Mouse (Mus musculus) WW6 (cell line): ENCODE results near the gene Slc37a2.
"Not testable (repeated sequence)": the region's sequence is repeated elsewhere in the genome, so short reads cannot be mapped to it uniquely, and the experiment has no call there.

Experiments used
- DNase-seq: peaks from one replicate; pipeline ENCODE4 v3.0.0-alpha.2; 2013; ENCODE audit warnings: low read depth, low spot score

Gene Slc37a2

DNA sequence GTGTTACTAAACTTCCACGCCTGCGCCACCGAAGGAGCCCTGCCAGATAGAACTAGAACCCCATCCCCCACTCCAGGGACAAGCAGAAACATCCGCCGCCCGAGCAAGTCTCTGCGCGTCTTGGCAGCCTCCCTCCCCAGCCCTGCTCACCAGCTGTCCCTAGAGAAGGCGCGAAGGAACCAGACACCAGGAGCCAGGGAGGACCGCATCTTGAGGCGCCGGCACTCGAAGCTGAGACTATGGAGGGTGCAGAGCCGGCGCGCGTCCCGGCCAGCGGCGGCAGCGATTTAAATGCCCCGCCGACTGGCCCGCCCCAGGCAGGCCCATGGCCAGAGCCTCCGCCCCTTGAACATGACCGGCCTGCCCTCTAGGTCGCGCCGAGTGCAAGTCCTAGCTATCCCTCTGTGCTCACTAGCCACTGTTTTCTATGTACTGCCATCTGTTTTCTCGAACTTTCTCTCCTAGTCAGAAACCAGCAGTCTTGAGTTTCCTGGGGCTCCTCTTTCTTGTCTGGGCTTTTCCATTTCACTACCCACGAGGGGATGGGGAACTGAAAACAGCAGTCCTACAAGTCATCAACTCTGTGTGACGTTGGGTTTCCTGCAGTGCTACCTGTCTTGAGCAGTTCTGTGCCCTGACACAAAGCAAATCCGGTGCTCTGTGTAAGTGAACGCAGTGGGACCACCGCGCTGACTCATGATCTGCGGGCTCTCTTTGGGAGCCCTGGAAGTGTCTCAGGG is at the start of gene Slc37a2:
Slc37a2 (minus strand) TSS at position 590 of the 740 bp plus-strand sequence.
- no peak for DNase-seq

DNA sequence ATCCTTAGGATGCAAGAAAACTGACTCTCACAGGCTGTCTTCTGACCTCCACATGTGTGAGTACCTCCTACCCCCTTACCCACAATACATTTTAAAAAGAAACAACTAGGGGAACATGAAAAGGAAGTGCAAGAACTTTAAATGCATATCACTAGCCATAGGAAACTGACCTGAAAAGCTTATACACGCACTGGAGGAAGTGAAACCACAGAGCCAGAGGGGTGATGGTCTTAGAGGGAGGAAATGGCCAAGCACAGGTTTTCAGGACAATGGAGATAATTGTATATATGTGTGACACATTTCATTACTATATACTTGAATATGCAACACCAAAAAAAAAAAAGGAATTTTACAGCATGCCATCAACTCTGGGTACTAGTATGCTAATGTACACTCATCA is 46.2 kb upstream of the Slc37a2 start:
- no peak for DNase-seq

DNA sequence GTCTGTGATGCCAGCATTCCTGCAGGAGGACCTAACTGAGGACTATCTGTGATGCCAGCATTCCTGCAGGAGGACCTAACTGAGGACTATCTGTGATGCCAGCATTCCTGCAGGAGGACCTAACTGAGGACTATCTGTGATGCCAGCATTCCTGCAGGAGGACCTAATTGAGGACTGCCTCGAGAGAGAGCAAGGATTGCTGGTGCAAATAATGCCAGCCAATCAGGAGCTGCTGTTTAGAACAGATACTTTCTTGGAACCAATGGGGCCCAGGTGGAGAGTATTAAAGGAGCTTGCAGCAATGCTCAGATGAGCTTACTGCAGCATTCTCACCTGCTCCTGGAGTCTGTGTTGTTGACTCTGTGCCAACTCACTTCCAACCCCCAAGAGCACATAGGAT is 45.0 kb upstream of the Slc37a2 start:
- DNase-seq: not testable (repeated sequence)

DNA sequence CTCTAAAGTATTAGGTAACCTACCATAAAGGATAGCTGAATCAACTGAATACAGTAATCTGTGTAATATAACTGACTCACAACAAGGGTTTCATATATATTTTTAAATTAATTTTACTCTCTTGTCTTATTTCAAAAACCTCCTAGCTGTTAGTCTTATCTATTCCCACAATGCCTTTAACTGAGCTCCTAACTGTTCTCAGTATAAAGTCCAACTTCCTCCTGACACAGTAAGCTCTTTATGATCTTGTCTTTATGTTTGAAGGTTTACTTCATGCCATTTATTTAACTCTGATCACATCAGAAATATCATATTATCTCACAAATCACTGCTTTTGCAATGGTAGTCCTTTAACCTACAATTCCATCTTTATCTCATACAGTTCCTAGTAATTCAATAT is 40.0 kb upstream of the Slc37a2 start:
- no peak for DNase-seq

DNA sequence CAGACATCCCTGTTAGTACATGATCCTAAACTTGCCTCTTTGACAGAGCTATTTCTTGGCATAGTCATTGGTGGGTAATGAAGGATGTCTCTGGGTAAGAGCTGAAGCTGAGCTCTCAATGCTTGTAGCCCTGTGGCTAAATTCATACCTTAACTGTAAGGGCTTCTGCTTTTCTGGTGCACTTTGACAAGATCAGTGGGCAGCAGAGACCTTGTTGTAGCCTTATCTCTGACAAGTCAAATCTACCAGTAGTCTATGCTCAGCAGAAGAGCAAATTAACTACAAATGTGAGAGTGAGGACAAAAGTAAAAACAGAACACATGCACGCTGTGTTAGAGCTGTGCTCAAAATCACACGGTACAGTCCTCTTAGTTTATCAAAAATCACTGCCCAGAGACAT is 11.1 kb upstream of the Slc37a2 start:
- no peak for DNase-seq

GRCm38 (mm10) chr9:37255889-37256225 is 319 bp upstream of the Slc37a2 start:
- DNase-seq: no peak

GRCm38 (mm10) chr9:37254531-37255110 is 917 bp downstream of the Slc37a2 start:
- DNase-seq: no peak

GRCm38 (mm10) chr9:37250631-37251030 is 4.9 kb downstream of the Slc37a2 start:
- DNase-seq: no peak

DNA sequence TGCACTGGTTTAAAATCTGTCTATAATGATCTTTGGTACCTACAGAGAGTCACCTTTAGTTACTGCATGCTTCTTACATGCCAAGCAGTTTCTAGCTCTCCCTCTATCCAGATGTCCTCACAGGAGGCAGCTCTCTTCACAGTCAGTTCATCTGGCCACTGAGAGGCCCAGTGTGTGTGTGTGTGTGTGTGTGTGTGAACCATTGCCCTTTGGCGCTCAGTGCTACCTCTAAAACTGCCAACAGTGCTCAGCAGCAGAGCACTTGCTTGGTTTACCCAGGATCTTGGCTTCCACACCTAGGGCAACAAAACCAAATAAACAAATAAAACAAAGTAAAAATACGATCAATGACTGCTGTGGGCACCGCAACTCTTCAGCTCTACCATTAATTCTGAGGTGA is 5.6 kb downstream of the Slc37a2 start:
- DNase-seq: no peak

GRCm38 (mm10) chr9:37248381-37248906 is 7.1 kb downstream of the Slc37a2 start:
- no peak for DNase-seq

GRCm38 (mm10) chr9:37247429-37247828 is 8.1 kb downstream of the Slc37a2 start:
- DNase-seq: no peak

- DNase-seq: no peak
Observed at GRCm38 (mm10) chr9:37245810-37246209, 9.7 kb downstream of the Slc37a2 start.

- DNase-seq: no peak
Observed at GRCm38 (mm10) chr9:37245404-37245803, 10.1 kb downstream of the Slc37a2 start.

GRCm38 (mm10) chr9:37244600-37244999 is 10.9 kb downstream of the Slc37a2 start:
- no peak for DNase-seq

DNA sequence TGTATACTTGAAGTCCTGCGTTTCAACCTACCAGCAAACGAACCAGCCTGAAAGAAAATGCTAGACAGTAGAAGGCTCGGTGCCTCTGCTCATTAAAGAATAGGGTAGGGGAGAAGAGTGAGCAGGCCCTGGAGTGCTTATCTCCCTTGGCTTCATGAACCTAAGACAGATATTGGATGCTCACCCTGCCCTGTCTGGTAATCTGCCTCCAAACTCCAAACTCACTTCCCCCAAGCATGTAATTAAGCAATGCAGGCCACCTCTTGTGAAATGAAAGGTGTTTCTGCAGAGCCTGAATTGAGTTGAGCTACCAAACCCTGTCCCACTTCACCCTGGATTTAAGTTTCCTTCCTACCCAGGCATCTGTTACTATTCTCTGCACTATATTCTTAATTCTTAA is 12.8 kb downstream of the Slc37a2 start:
- DNase-seq: no peak

DNA sequence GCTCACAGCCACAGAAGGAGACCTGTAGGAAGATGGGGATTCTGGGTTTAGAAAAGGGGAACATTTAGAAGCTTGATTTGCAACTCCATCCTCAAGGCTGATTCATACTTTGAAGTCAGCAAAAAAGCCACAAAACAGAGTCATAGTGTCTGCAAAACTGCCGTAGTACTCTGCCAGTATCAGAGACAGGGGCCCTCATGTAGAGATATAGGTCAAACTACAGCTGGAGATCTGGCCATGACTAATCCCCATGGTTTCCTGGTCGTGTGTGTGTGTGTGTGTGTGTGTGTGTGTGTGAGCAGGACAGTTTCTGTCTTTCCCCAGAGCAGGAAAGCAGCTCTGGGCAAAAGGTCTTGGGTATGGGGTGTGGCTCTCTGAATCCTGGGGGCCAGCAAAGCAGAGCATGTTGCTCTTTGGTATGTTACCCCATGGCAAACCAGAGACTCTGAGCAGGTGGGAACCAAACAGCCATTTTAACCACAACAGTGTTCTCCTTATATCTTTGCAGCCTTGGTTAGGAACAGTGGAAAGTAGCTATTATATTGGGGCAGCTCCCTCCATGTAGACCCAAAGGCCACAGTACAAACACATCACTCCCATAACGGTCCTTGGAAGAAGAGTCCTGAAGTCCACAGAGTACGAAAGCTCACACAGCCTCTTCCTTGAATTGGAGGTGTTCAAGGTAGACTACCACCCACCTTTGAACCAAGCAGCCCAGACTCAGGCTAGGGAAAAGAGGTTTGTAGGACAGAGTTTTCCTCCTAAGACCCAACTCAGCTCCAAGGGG is 19.4 kb downstream of the Slc37a2 start:
- no peak for DNase-seq

- no peak for DNase-seq
Observed at GRCm38 (mm10) chr9:37232201-37233195, 23.0 kb downstream of the Slc37a2 start.

DNA sequence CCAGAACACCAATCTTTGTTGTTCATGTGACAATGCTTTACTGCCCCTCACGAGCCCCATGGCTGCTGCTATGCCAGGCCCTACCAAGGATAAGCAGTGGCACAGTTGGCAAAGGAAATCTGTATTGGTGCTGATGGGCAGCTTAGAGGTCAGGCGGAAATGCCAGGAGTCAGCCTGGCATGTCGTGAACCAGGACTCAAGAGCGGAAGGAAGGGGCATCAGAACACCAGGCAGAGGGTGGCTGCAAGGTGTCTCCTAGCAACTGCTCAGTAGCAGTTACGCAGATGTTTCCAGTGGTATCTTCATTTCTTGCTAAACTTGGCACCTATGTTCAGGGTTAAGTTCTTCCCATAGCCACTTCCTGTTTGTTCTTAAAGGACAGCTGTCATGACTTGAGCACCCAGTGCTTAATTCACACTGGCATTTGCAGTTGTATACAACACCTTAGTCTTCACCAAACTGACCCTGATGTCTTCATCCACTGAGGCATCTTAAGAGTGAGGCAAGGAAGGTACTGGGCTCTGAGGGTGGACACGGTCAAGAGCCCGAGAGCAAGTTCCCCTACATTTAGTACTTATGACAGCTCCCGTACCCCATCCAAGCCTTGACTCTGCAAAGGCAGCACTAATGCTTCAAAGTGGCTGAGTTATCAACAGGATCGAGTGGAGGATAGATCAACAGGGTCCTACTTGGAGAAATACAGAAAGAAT is 24.9 kb downstream of the Slc37a2 start:
- no peak for DNase-seq

GRCm38 (mm10) chr9:37229880-37230325 is 25.6 kb downstream of the Slc37a2 start:
- no peak for DNase-seq

- no peak for DNase-seq
Observed at GRCm38 (mm10) chr9:37225581-37225980, 30.0 kb downstream of the Slc37a2 start.

GRCm38 (mm10) chr9:37220755-37221154 is 34.8 kb downstream of the Slc37a2 start:
- no peak for DNase-seq
